Mouse (Mus musculus) limb, embryonic 15.5 days (tissue): Measurements from ENCODE around the gene Slc23a2. TPM values are rescaled to one million over a fixed set of nuclear protein-coding genes. Genes with fewer than 3 reads are reported as not detected.

Source experiments
- ATAC-seq: fragments of 200-750 bp; cut with Nextera tagmentation; 2 replicates; pipeline ENCODE4 v1.8.0; 2017; ENCODE audit warnings: low read depth, moderate TSS enrichment; ENCODE audit not compliant: insufficient number of reproducible peaks, low FRiP score, low TSS enrichment
- H3K27ac ChIP-seq: fragments of 300-500 bp; sonication (generic); 2 replicates; pipeline ENCODE4 v1.5.1; 2015; ENCODE audit warnings: moderate library complexity, mild to moderate bottlenecking, inconsistent platforms
- H3K27me3 ChIP-seq: fragments of 300-500 bp; sonication (generic); 2 replicates; pipeline ENCODE4 v1.6.1; 2015; ENCODE audit warnings: inconsistent platforms
- H3K36me3 ChIP-seq: fragments of 300-500 bp; sonication (generic); 2 replicates; pipeline ENCODE4 v1.6.1; 2015; ENCODE audit warnings: inconsistent platforms
- H3K4me1 ChIP-seq: fragments of 300-500 bp; sonication (generic); 2 replicates; pipeline ENCODE4 v1.6.1; 2015; ENCODE audit warnings: inconsistent platforms
- H3K4me2 ChIP-seq: fragments of 300-500 bp; sonication (generic); 2 replicates; pipeline ENCODE4 v1.6.1; 2015; ENCODE audit warnings: mild to moderate bottlenecking, inconsistent platforms
- H3K4me3 ChIP-seq: fragments of 300-500 bp; sonication (generic); 2 replicates; pipeline ENCODE4 v1.5.1; 2015; ENCODE audit warnings: mild to moderate bottlenecking, inconsistent platforms
- H3K9ac ChIP-seq: fragments of 300-500 bp; sonication (generic); 2 replicates; pipeline ENCODE4 v1.6.1; 2015; ENCODE audit warnings: inconsistent platforms
- H3K9me3 ChIP-seq: fragments of 300-500 bp; sonication (generic); 2 replicates; pipeline ENCODE4 v1.6.1; 2016; ENCODE audit warnings: inconsistent platforms
- WGBS: fragments of 180-500 bp; shearing (Covaris S2); methylation state at CpG from one replicate; pipeline ENCODE4 v1.1.7; 2015; 5-methylcytosine and 5-hydroxymethylcytosine counted together
- polyA plus RNA-seq: library from polyadenylated mRNA; unstranded; fragments of >200 nt; fragmentation: Nextera tagmentation; extraction: Ambion mirVana; gene quantifications from 2 replicates; pipeline ENCODE4 v1.2.1, GENCODE M21; 2015

Slc23a2 gene
- polyA plus RNA-seq, 1 experiment from 2014 or later: 11.5 TPM

DNA sequence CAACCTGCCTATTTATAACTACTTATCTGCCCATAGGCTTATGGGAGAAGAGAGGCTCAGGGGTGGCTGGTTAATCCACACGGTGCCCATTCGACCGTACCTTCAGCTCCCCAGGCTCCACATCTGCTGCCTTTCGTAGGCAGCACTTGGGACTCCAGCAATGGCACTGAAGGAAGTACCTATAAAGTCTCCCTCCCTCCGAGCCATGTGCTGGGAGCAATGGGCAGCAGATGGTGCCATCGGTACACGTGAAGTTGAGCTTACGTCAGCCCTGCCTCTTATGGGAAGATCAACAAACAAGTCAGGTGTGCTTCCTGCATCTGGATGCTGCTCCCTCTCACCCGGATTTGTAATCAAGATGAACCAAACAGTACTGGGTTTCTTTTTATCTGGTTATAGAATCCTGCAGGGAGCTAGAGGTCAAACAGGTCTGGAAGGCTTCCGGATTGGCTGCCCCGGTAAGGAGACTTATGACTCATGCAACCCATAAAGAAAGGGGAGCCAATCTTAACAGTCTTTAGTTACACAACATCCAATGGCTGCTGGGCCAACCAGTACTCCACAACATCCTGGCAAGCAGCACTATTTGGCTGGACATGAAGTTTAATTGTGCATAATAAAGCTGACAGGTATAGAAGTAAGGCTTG is 80.6 kb downstream of the Slc23a2 start:
- H3K27me3 ChIP-seq: no peaks in the 10 kb centered on the region
- no peak overlapping the region for H3K9ac ChIP-seq
- no peaks in the 10 kb centered on the region for H3K9me3 ChIP-seq
- no peaks in the 10 kb centered on the region for H3K4me1 ChIP-seq
- no peak overlapping the region for H3K27ac ChIP-seq
- 57% methylated on average over 11 of the region's 11 CpGs for WGBS
- H3K4me2 ChIP-seq: no peak overlapping the region
- ATAC-seq: no peak
- no peak overlapping the region for H3K4me3 ChIP-seq
- peaks cover 47% of the 10 kb centered on the region for H3K36me3 ChIP-seq

DNA sequence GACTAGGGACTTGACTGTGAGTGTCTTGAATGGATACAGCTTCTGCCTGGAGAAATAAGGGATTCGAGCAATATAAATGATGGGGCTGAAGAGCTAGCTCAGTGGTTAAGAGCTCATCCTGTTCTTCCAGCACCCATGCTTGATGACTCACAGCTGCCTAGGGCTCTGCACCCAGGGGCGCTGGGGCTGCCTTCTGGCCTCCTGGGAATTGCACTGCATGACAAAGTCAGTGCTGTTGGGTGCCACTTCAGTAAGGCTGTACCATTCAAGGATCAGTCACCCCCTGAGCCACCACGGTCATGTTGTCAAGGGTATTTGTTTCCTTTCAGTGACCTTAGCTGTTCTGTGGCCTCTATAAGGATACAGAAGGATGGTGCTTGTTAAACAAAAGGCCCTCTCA is 81.1 kb downstream of the Slc23a2 start:
- no peaks in the 10 kb centered on the region for H3K27me3 ChIP-seq
- ATAC-seq: no peak
- H3K27ac ChIP-seq: no peak overlapping the region
- H3K36me3 ChIP-seq: peaks cover 52% of the 10 kb centered on the region
- no peaks in the 10 kb centered on the region for H3K4me1 ChIP-seq
- 82% methylated on average over 3 of the region's 3 CpGs for WGBS
- H3K4me2 ChIP-seq: no peak overlapping the region
- H3K4me3 ChIP-seq: no peak overlapping the region
- H3K9ac ChIP-seq: no peak overlapping the region
- no peaks in the 10 kb centered on the region for H3K9me3 ChIP-seq

DNA sequence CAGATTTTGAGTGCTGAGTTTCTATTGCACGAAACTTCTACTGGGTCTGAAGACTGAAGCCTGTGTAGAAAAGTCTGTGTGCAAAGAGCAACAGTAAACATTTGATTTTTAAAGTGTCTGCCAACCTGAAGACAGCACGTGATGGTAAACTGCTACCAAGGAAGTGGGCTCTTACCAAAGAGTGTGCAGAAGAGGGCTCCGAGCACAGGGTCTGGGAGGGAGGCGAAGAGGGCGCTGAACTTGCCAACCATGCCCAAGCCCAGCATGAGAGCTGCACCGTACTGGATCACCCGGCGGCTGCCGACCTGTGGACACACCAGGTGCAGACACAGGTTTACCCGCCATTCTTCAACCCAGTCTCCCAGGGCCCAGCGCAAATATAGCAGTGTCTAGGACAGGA is 83.0 kb downstream of the Slc23a2 start:
- peaks cover 66% of the 10 kb centered on the region for H3K36me3 ChIP-seq
- H3K4me3 ChIP-seq: no peak overlapping the region
- no peaks in the 10 kb centered on the region for H3K9me3 ChIP-seq
- H3K4me2 ChIP-seq: no peak overlapping the region
- no peaks in the 10 kb centered on the region for H3K4me1 ChIP-seq
- no peaks in the 10 kb centered on the region for H3K27me3 ChIP-seq
- no peak overlapping the region for H3K9ac ChIP-seq
- ATAC-seq: no peak
- WGBS: 93% methylated on average over 11 of the region's 11 CpGs
- H3K27ac ChIP-seq: no peak overlapping the region

DNA sequence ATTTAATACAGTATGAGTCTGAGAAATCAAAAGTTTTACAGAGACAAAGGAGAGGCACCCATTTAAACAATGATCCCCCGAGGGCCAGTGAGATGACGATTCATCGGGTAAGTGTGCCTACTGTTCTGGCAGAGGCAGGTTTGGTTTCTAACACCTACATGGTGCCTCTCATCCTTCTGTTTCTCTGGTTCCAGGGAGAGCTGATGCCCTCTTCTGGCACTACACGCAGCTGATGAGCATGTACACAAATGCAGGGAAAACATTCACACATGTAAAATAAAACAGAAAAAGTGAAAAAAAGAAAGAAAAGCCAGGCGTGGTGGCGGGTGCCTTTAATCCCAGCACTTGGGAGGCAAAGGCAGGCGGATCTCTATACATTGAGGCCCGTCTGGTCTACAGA is 85.0 kb downstream of the Slc23a2 start:
- H3K27ac ChIP-seq: no peak overlapping the region
- H3K4me3 ChIP-seq: no peak overlapping the region
- no peaks in the 10 kb centered on the region for H3K4me1 ChIP-seq
- H3K36me3 ChIP-seq: peaks cover 72% of the 10 kb centered on the region
- H3K27me3 ChIP-seq: no peaks in the 10 kb centered on the region
- no peaks in the 10 kb centered on the region for H3K9me3 ChIP-seq
- no peak overlapping the region for H3K9ac ChIP-seq
- 85% methylated on average over 8 of the region's 8 CpGs for WGBS
- H3K4me2 ChIP-seq: no peak overlapping the region
- no peak for ATAC-seq

DNA sequence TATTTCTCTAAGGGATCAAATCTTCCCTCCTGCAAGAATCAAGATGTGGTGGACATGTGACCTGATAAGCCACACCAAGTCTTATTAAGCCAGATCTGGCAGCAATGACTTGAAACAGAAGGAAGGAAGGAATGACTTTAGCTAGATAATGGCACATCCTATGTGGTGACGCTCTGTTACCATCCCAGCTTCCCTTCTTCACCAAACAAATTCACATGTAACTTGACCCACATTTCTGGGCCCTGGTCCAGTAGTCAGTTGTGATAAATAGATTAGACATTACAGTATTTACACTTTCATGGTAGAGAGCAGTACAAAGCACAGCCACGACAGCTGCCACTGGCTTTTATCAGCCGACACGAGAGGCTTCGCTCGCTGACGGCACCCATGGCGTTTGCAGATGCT is 89.6 kb downstream of the Slc23a2 start:
- Histone ChIP-seq H3K36me3 (peaks cover 55% of the 10 kb centered on the region), H3K4me1 (no peaks in the 10 kb centered on the region; the same call in 1 of the 2 replicates), H3K27ac (no peak overlapping the region), H3K9me3 (no peaks in the 10 kb centered on the region), H3K4me2 (no peak overlapping the region), H3K4me3 (no peak overlapping the region), H3K27me3 (no peaks in the 10 kb centered on the region), H3K9ac (no peak overlapping the region)
- 77% methylated on average over 8 of the region's 8 CpGs for WGBS
- ATAC-seq: no peak

DNA sequence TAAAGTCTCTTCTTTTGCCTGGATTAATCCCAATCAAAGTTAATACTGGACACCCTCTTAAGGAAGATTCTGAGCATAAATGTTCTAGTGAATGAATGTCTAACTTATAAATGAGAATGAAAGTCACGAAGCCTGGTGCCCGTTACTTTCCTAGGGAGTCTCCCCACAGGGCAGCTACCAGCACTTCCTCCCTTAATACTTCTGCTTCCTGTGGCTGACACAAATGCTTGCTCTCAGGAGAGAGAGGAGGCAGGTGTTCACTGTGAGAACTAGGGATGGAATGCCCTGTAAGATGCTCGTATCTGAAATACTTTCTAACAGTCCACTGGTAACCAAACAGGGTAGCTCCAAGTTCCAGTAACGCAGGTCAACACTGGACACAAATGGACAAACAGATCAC is 91.1 kb downstream of the Slc23a2 start:
- Histone ChIP-seq H3K27ac (no peak overlapping the region), H3K9me3 (no peaks in the 10 kb centered on the region), H3K9ac (no peak overlapping the region), H3K4me1 (no peaks in the 10 kb centered on the region; the same call in 1 of the 2 replicates), H3K36me3 (peaks cover 46% of the 10 kb centered on the region), H3K4me2 (no peak overlapping the region), H3K27me3 (no peaks in the 10 kb centered on the region), H3K4me3 (no peak overlapping the region)
- no peak for ATAC-seq
- WGBS: 81% methylated on average over 4 of the region's 4 CpGs

DNA sequence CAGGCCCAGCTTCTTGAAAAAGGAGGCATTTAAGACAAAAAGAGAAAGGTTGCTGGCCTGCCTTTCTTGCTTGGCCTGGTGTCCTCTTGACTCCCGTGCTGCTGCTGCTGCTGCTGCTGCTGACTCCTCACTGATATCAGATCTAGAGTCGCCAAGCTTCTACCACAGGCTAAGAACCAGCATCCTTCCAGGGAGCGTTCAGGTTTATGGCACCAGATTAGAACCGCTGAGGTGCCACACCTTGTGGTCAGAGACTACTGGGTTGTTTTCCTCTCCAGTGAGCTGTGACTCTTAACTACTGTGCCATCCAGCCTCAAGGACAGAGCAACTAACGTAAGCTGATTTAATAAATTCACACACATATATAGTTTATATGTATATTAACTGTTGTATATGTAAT is 93.1 kb downstream of the Slc23a2 start:
- no peaks in the 10 kb centered on the region for H3K27me3 ChIP-seq
- no peak for ATAC-seq
- no peak overlapping the region for H3K4me2 ChIP-seq
- H3K36me3 ChIP-seq: peaks cover 27% of the 10 kb centered on the region
- no peak overlapping the region for H3K27ac ChIP-seq
- H3K4me3 ChIP-seq: no peak overlapping the region
- H3K9ac ChIP-seq: no peak overlapping the region
- WGBS: 58% methylated on average over 5 of the region's 5 CpGs
- H3K4me1 ChIP-seq: no peaks in the 10 kb centered on the region; the same call in 1 of the 2 replicates
- H3K9me3 ChIP-seq: no peaks in the 10 kb centered on the region

DNA sequence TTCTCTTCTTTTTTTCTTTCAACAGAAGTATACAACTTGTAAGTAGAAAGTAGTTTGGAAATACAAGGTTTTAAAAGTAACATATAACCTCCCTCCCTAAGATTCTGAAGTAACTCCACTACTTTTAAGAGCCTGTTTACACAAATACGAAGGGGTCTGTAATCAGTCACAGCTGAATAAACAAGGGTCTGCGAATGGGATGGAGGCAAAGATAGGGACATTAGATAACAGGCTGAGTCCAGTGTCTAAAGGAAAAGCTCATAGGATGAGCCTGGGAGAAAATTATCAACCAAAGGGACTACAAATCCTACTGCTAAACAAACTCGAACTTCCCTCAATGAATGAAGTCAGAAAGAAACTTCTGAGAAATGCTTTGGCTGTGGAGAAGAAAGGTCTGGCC is 95.0 kb downstream of the Slc23a2 start:
- WGBS: 25% methylated on average over 3 of the region's 3 CpGs
- ATAC-seq: no peak
- Histone ChIP-seq H3K9ac (no peak overlapping the region), H3K36me3 (peaks cover 8% of the 10 kb centered on the region; the same call in 1 of the 2 replicates), H3K27me3 (no peaks in the 10 kb centered on the region), H3K9me3 (no peaks in the 10 kb centered on the region), H3K4me3 (no peak overlapping the region), H3K27ac (no peak overlapping the region), H3K4me2 (no peak overlapping the region), H3K4me1 (no peaks in the 10 kb centered on the region; the same call in 1 of the 2 replicates)

DNA sequence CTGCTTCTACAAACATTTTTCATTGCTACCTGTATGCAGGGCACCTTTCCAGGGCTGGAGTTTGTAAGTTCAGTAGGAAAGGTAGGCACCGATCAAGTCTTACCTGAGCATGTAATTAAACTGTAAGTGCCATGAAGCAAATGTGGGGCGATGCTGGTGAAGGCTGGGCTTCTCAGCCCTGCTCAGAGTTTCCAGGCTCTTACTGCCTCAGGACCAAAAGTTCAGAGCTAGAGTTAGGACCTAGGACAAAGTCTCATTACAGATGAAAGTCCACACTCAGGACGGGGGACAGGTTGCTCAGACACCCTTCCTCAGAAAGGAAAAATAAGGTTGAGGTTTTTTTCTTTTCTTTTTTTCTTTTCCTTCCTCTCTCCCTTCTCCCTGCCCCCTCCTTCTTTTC is 95.4 kb downstream of the Slc23a2 start:
- H3K4me1 ChIP-seq: no peaks in the 10 kb centered on the region; the same call in 1 of the 2 replicates
- H3K9ac ChIP-seq: no peak overlapping the region
- no peak for ATAC-seq
- H3K4me3 ChIP-seq: no peak overlapping the region
- no peaks in the 10 kb centered on the region for H3K9me3 ChIP-seq
- no peaks in the 10 kb centered on the region for H3K27me3 ChIP-seq
- peaks cover 7% of the 10 kb centered on the region; the same call in 1 of the 2 replicates for H3K36me3 ChIP-seq
- H3K4me2 ChIP-seq: no peak overlapping the region
- no peak overlapping the region for H3K27ac ChIP-seq
- 63% methylated on average over 3 of the region's 3 CpGs for WGBS

DNA sequence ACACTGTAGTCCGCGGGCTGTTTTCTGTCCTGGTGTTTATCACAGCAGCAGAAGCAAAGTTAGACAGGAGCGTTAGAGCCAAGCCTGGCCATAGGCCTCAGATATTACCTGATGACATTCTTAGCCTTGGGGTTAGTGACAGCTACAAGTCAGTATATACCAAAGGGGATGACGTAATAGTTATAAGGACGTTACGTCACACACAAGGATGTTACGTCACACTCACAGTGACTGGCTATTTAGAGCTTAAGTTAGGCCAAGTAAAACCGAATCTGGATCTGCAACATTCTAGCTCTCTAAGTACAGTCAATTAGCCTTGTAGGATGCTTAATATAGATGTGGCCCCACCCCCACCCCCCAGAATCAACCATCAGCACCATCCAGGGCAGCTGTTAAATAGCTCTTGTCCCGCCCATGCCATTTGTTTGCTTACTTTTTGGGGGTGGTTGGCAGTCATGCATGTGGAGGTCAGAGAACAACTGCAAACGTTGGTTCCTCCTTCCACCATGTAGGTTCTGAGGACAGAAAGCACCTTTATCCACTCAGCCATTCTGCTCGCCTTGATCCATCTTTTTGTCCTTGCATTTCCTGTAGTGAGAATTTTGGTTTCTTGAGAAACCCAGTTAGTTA is 96.7 kb downstream of the Slc23a2 start:
- no peak overlapping the region for H3K27ac ChIP-seq
- H3K36me3 ChIP-seq: peaks cover 4% of the 10 kb centered on the region; the same call in 1 of the 2 replicates
- WGBS: 79% methylated on average over 11 of the region's 11 CpGs
- H3K9ac ChIP-seq: no peak overlapping the region
- H3K4me1 ChIP-seq: peaks cover 8% of the 10 kb centered on the region
- H3K9me3 ChIP-seq: no peaks in the 10 kb centered on the region
- H3K4me3 ChIP-seq: no peak overlapping the region
- no peaks in the 10 kb centered on the region for H3K27me3 ChIP-seq
- ATAC-seq: no peak
- no peak overlapping the region for H3K4me2 ChIP-seq

DNA sequence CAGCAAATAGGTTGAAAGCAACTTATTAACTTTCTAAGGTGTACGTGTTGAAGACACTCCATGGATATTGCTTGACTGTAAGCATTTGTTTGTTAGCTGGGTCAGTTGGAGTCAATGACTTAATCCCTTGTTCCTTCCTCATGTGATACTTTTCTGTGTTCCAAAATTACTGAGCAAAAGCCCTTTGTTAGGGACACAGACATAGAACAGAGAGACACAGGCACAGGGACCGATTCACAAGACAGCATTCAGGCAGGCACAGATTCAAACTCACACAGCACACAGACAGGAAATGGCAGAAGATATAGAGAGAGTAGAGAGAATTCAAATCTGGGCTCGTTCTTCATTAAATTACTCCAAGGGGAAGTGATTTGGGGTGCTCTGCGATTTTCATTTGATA is 97.5 kb downstream of the Slc23a2 start:
- 74% methylated on average over 4 of the region's 4 CpGs for WGBS
- Histone ChIP-seq H3K4me2 (no peak overlapping the region), H3K4me1 (peaks cover 17% of the 10 kb centered on the region), H3K9ac (no peak overlapping the region), H3K27me3 (no peaks in the 10 kb centered on the region), H3K4me3 (no peak overlapping the region), H3K27ac (no peak overlapping the region), H3K9me3 (no peaks in the 10 kb centered on the region), H3K36me3 (no peaks in the 10 kb centered on the region)
- no peak for ATAC-seq

DNA sequence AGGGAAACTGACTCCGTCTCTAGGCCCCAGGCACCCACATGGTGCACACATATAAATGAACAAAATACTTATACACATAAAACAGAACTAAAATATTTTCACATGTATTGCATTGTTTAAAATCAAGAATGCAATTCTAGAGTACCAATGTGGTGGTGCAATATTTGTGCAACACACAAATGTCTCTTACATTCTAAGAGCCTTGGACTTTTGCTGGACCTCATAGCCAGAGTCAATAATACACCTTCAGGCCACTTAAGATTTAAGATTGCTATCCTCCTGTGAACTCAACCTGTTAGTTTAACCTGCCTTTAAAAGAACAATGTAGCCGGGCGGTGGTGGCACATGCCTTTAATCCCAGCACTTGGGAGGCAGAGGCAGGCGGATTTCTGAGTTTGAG is 98.2 kb downstream of the Slc23a2 start:
- no peaks in the 10 kb centered on the region for H3K9me3 ChIP-seq
- H3K4me2 ChIP-seq: no peak overlapping the region
- no peak overlapping the region for H3K27ac ChIP-seq
- 94% methylated on average over 4 of the region's 4 CpGs for WGBS
- H3K4me3 ChIP-seq: no peak overlapping the region
- ATAC-seq: no peak
- H3K27me3 ChIP-seq: no peaks in the 10 kb centered on the region
- no peaks in the 10 kb centered on the region for H3K36me3 ChIP-seq
- peaks cover 23% of the 10 kb centered on the region for H3K4me1 ChIP-seq
- H3K9ac ChIP-seq: no peak overlapping the region
